Mouse (Mus musculus): Measurements from ENCODE around the gene F830045P16Rik. TPM values are rescaled to one million over a fixed set of nuclear protein-coding genes. Genes with fewer than 3 reads are reported as not detected.

The F830045P16Rik gene
- polyA plus RNA-seq, 1 experiment from 2014 or later, result not detected

- ATAC-seq (no peak), DNase-seq (ENCODE audit: low spot score) (no peak)
- no peaks in the 10 kb centered on the region for H3K9me3 ChIP-seq (ENCODE audit: low read length)
- no peaks in the 10 kb centered on the region for H3K36me3 ChIP-seq (ENCODE audit: insufficient read depth, low read length)
- TF ChIP-seq CTCF (IDR thresholded peaks at IDR 0.05) (no peak), EP300 (IDR thresholded peaks at IDR 0.05) (no peak)
- no peak overlapping the region for H3K27ac ChIP-seq (ENCODE audit: low read length)
- no peak overlapping the region for H3K4me2 ChIP-seq (replicated peaks; ENCODE audit: low read depth, low read length)
- H3K4me3 ChIP-seq (ENCODE audit: low read depth, low read length), result no peak overlapping the region
- H3K9ac ChIP-seq (replicated peaks; ENCODE audit: low read depth), result no peak overlapping the region
- H3K4me1 ChIP-seq (ENCODE audit: insufficient read depth, low read depth, low read length), result no peaks in the 10 kb centered on the region
- 65% methylated on average over 4 of the region's 4 CpGs for WGBS
- no peaks in the 10 kb centered on the region for H3K27me3 ChIP-seq (replicated peaks; ENCODE audit: insufficient read depth, low read length)
These were observed 1.5 kb upstream of the F830045P16Rik start for GRCm38 (mm10) chr2:129537926-129538325.

- Histone ChIP-seq H3K27me3 (replicated peaks; ENCODE audit: insufficient read depth, low read length) (no peaks in the 10 kb centered on the region), H3K36me3 (ENCODE audit: insufficient read depth, low read length) (no peaks in the 10 kb centered on the region), H3K27ac (ENCODE audit: low read length) (no peak overlapping the region), H3K4me1 (ENCODE audit: insufficient read depth, low read depth, low read length) (no peaks in the 10 kb centered on the region), H3K4me2 (replicated peaks; ENCODE audit: low read depth, low read length) (no peak overlapping the region), H3K9ac (replicated peaks; ENCODE audit: low read depth) (no peak overlapping the region), H3K9me3 (ENCODE audit: low read length) (no peaks in the 10 kb centered on the region), H3K4me3 (ENCODE audit: low read depth, low read length) (no peak overlapping the region)
- WGBS, result 47% methylated on average over 7 of the region's 7 CpGs
- ATAC-seq, result no peak
- DNase-seq (ENCODE audit: low spot score), result no peak
- TF ChIP-seq EP300 (IDR thresholded peaks at IDR 0.05) (no peak), CTCF (IDR thresholded peaks at IDR 0.05) (no peak)
These were observed 958 bp upstream of the F830045P16Rik start for GRCm38 (mm10) chr2:129537360-129537759.

GRCm38 (mm10) chr2:129536926-129537325 lies 524 bp upstream of the F830045P16Rik start:
- 82% methylated on average over 1 of the region's 1 CpGs for WGBS
- Histone ChIP-seq H3K27ac (ENCODE audit: low read length) (no peak overlapping the region), H3K4me3 (ENCODE audit: low read depth, low read length) (no peak overlapping the region), H3K27me3 (replicated peaks; ENCODE audit: insufficient read depth, low read length) (no peaks in the 10 kb centered on the region), H3K4me1 (ENCODE audit: insufficient read depth, low read depth, low read length) (no peaks in the 10 kb centered on the region), H3K4me2 (replicated peaks; ENCODE audit: low read depth, low read length) (no peak overlapping the region), H3K36me3 (ENCODE audit: insufficient read depth, low read length) (no peaks in the 10 kb centered on the region), H3K9me3 (ENCODE audit: low read length) (no peaks in the 10 kb centered on the region), H3K9ac (replicated peaks; ENCODE audit: low read depth) (no peak overlapping the region)
- DNase-seq (ENCODE audit: low spot score), result no peak
- ATAC-seq, result no peak
- TF ChIP-seq EP300 (IDR thresholded peaks at IDR 0.05) (no peak), CTCF (IDR thresholded peaks at IDR 0.05) (no peak)

- Histone ChIP-seq H3K27me3 (replicated peaks; ENCODE audit: insufficient read depth, low read length) (no peaks in the 10 kb centered on the region), H3K4me1 (ENCODE audit: insufficient read depth, low read depth, low read length) (no peaks in the 10 kb centered on the region), H3K9ac (replicated peaks; ENCODE audit: low read depth) (no peak overlapping the region), H3K9me3 (ENCODE audit: low read length) (no peaks in the 10 kb centered on the region), H3K36me3 (ENCODE audit: insufficient read depth, low read length) (no peaks in the 10 kb centered on the region), H3K27ac (ENCODE audit: low read length) (no peak overlapping the region), H3K4me3 (ENCODE audit: low read depth, low read length) (no peak overlapping the region), H3K4me2 (replicated peaks; ENCODE audit: low read depth, low read length) (no peak overlapping the region)
- WGBS, result 37% methylated on average over 5 of the region's 5 CpGs
- TF ChIP-seq EP300 (IDR thresholded peaks at IDR 0.05), result no peak
- no peak for TF ChIP-seq CTCF (IDR thresholded peaks at IDR 0.05)
- ATAC-seq (no peak), DNase-seq (ENCODE audit: low spot score) (no peak)
These were observed 1.4 kb downstream of the F830045P16Rik start for GRCm38 (mm10) chr2:129534886-129535591.

- DNase-seq (ENCODE audit: low spot score) (no peak), ATAC-seq (no peak)
- Histone ChIP-seq H3K4me1 (ENCODE audit: insufficient read depth, low read depth, low read length) (no peaks in the 10 kb centered on the region), H3K9me3 (ENCODE audit: low read length) (no peaks in the 10 kb centered on the region), H3K9ac (replicated peaks; ENCODE audit: low read depth) (no peak overlapping the region), H3K27ac (ENCODE audit: low read length) (no peak overlapping the region), H3K4me3 (ENCODE audit: low read depth, low read length) (no peak overlapping the region), H3K4me2 (replicated peaks; ENCODE audit: low read depth, low read length) (no peak overlapping the region), H3K27me3 (replicated peaks; ENCODE audit: insufficient read depth, low read length) (no peaks in the 10 kb centered on the region), H3K36me3 (ENCODE audit: insufficient read depth, low read length) (no peaks in the 10 kb centered on the region)
- TF ChIP-seq EP300 (IDR thresholded peaks at IDR 0.05) (no peak), CTCF (IDR thresholded peaks at IDR 0.05) (no peak)
- WGBS, result 58% methylated on average over 2 of the region's 2 CpGs
These were observed 4.5 kb downstream of the F830045P16Rik start for GRCm38 (mm10) chr2:129531890-129532289.

GRCm38 (mm10) chr2:129531102-129531501 lies 5.3 kb downstream of the F830045P16Rik start:
- no peak overlapping the region for H3K27ac ChIP-seq (ENCODE audit: low read length)
- H3K4me1 ChIP-seq (ENCODE audit: insufficient read depth, low read depth, low read length), result no peaks in the 10 kb centered on the region
- H3K9ac ChIP-seq (replicated peaks; ENCODE audit: low read depth), result no peak overlapping the region
- DNase-seq (ENCODE audit: low spot score) (no peak), ATAC-seq (no peak)
- no peaks in the 10 kb centered on the region for H3K9me3 ChIP-seq (ENCODE audit: low read length)
- H3K4me2 ChIP-seq (replicated peaks; ENCODE audit: low read depth, low read length), result no peak overlapping the region
- no peaks in the 10 kb centered on the region for H3K36me3 ChIP-seq (ENCODE audit: insufficient read depth, low read length)
- no peaks in the 10 kb centered on the region for H3K27me3 ChIP-seq (replicated peaks; ENCODE audit: insufficient read depth, low read length)
- no peak overlapping the region for H3K4me3 ChIP-seq (ENCODE audit: low read depth, low read length)
- no peak for TF ChIP-seq EP300 (IDR thresholded peaks at IDR 0.05)

All from lung, postnatal 0 days (tissue).